Mouse (Mus musculus) thymus, adult 2 months (tissue): ENCODE results near the gene Rapgef5. TPM values are rescaled to one million over a fixed set of nuclear protein-coding genes. Genes with fewer than 3 reads are reported as not detected.

Experiments
- DNase-seq: peaks from one replicate; pipeline ENCODE4 v3.0.0; 2021
- H3K27ac ChIP-seq: fragments of 200-500 bp; 2 replicates; pipeline ENCODE4 v1.5.1; 2012; ENCODE audit warnings: low read length, control low read depth; ENCODE audit not compliant: control insufficient read depth, insufficient read depth
- H3K27me3 ChIP-seq: fragments of 200-500 bp; 2 replicates; pipeline ENCODE4 v1.6.1; 2012; ENCODE audit warnings: mild to moderate bottlenecking, low read length, moderate library complexity, mixed read lengths; ENCODE audit not compliant: control insufficient read depth, insufficient read depth
- H3K36me3 ChIP-seq: fragments of 200-500 bp; 2 replicates; pipeline ENCODE4 v1.6.1; 2012; ENCODE audit warnings: mild to moderate bottlenecking, low read length, moderate library complexity; ENCODE audit not compliant: control insufficient read depth, insufficient read depth
- H3K4me1 ChIP-seq: fragments of 200-500 bp; replicated peaks from 2 replicates; pipeline ENCODE4 v1.6.1; 2012; ENCODE audit warnings: low read length; ENCODE audit not compliant: control insufficient read depth, insufficient read depth
- H3K4me3 ChIP-seq: fragments of 200-500 bp; 2 replicates; pipeline ENCODE4 v1.5.1; 2012; ENCODE audit warnings: mild to moderate bottlenecking, low read length, control low read depth, moderate library complexity; ENCODE audit not compliant: control insufficient read depth, insufficient read depth
- CTCF ChIP-seq: fragments of 200-500 bp; IDR thresholded peaks from 2 replicates; pipeline ENCODE4 v1.5.1; 2012; ENCODE audit warnings: mild to moderate bottlenecking, control low read depth, low read length, moderate library complexity, borderline replicate concordance; ENCODE audit not compliant: control insufficient read depth, poor library complexity, insufficient read depth; ENCODE audit errors: extremely low read depth
- POLR2A ChIP-seq: fragments of 200-500 bp; IDR thresholded peaks from 2 replicates; pipeline ENCODE4 v1.6.1; 2012; ENCODE audit warnings: mild to moderate bottlenecking, low read length, control low read depth, moderate library complexity; ENCODE audit not compliant: control insufficient read depth, poor library complexity, insufficient read depth; ENCODE audit errors: extremely low read depth
- whole genome bisulfite sequencing: fragments of 180-500 bp; shearing (Covaris S2); methylation state at CpG from one replicate; pipeline ENCODE4 v1.1.7; 2018; 5-methylcytosine and 5-hydroxymethylcytosine counted together
- polyA plus RNA-seq: library from polyadenylated mRNA; depleted of rRNA; stranded (reverse); fragments of >200 nt; gene quantifications from 2 replicates; pipeline ENCODE4 v1.2.3, GENCODE M21; 2012

Gene Rapgef5
- polyA plus RNA-seq, 1 experiment: 5.6 TPM

- no peak for TF ChIP-seq CTCF
- TF ChIP-seq POLR2A: no peak
- no peak overlapping the region for H3K4me3 ChIP-seq
- no peak overlapping the region for H3K27ac ChIP-seq
- H3K4me1 ChIP-seq: no peaks in the 10 kb centered on the region
- no peaks in the 10 kb centered on the region for H3K27me3 ChIP-seq
- no peaks in the 10 kb centered on the region for H3K36me3 ChIP-seq
- DNase-seq: no peak
- 94% methylated on average over 6 of the region's 6 CpGs for WGBS
These were observed 196.2 kb downstream of the Rapgef5 start for GRCm38 (mm10) chr12:117712474-117712873.

GRCm38 (mm10) chr12:117713616-117714015 is 197.3 kb downstream of the Rapgef5 start:
- Histone ChIP-seq H3K27me3 (no peaks in the 10 kb centered on the region), H3K4me1 (no peaks in the 10 kb centered on the region), H3K27ac (no peak overlapping the region), H3K36me3 (no peaks in the 10 kb centered on the region), H3K4me3 (no peak overlapping the region)
- DNase-seq: no peak
- WGBS: 95% methylated on average over 6 of the region's 6 CpGs
- no peak for TF ChIP-seq CTCF

- no peak overlapping the region for H3K4me3 ChIP-seq
- no peaks in the 10 kb centered on the region for H3K4me1 ChIP-seq
- 50% methylated on average over 14 of the region's 14 CpGs for WGBS
- DNase-seq: no peak
- H3K36me3 ChIP-seq: no peaks in the 10 kb centered on the region
- H3K27me3 ChIP-seq: no peaks in the 10 kb centered on the region
- TF ChIP-seq CTCF (no peak), POLR2A (no peak)
- no peak overlapping the region for H3K27ac ChIP-seq
These were observed 204.8 kb downstream of the Rapgef5 start for GRCm38 (mm10) chr12:117720794-117721747.

- H3K27ac ChIP-seq: no peak overlapping the region
- no peaks in the 10 kb centered on the region for H3K4me1 ChIP-seq
- DNase-seq: no peak
These were observed 205.5 kb downstream of the Rapgef5 start for GRCm38 (mm10) chr12:117721748-117722150.

DNA sequence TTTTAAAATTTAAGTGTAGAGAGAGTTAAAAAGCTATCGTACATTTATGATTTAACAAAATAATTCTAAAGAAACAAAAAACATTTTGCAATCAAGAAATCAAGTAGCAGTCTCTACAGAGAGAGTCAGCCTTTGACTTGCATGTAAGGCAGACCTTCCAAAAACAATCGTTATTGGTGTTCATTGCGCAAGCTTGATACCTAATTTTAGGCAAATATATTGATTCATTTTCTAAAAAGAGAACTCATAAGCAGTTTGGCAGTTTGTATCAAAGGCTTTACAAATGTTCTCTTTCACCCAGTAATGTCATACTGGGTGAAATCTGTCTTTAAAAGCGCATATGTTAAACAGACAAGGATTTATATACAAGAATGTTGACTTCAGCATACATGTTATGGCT is 208.7 kb downstream of the Rapgef5 start:
- no peak for DNase-seq
- Histone ChIP-seq H3K27me3 (no peaks in the 10 kb centered on the region), H3K4me1 (no peaks in the 10 kb centered on the region), H3K27ac (no peak overlapping the region), H3K36me3 (no peaks in the 10 kb centered on the region), H3K4me3 (no peak overlapping the region)
- TF ChIP-seq CTCF: no peak
- no peak for TF ChIP-seq POLR2A
- 96% methylated on average over 4 of the region's 4 CpGs for WGBS

More at GRCm38 (mm10) chr12:117721748-117722150, 205.5 kb downstream of the Rapgef5 start:
- Histone ChIP-seq H3K36me3 (no peaks in the 10 kb centered on the region), H3K27me3 (no peaks in the 10 kb centered on the region), H3K4me3 (no peak overlapping the region)
- WGBS: 37% methylated on average over 6 of the region's 6 CpGs
- no peak for TF ChIP-seq CTCF
- no peak for TF ChIP-seq POLR2A

DNA sequence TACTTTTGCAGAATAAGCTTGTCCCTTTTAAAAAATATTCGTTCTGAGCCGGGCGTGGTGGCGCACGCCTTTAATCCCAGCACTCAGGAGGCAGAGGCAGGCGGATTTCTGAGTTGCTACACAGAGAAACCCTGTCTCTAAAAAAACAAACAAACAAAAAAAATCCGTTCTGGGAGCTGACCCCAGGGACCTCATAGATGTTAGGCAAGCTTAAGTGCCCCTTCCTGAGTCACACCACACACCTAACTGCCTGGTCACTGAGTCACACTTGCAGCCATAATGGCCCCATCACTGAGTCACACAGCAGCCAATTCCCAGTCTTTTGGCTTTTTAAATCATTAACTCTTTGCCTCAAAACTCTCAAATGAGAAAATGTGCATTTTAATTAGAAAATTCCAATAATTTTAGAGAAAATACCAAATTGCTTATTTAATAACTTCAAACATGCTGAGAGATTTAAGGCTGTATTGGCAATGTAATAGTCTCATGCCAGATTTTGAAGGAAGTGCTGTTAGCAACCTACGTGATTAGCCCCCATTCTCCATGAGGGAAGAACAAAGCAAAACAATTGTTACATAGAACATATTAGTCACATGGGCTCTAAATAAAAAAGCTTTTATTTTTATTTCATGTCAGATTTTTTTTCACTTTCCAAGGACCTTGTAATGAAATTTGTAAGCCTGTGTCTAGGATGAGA is 211.3 kb downstream of the Rapgef5 start:
- Histone ChIP-seq H3K27ac (no peak overlapping the region), H3K4me3 (no peak overlapping the region), H3K4me1 (no peaks in the 10 kb centered on the region), H3K36me3 (no peaks in the 10 kb centered on the region), H3K27me3 (no peaks in the 10 kb centered on the region)
- no peak for TF ChIP-seq CTCF
- DNase-seq: no peak
- WGBS: 96% methylated on average over 8 of the region's 8 CpGs
